Mouse (Mus musculus): ENCODE measurements around the gene Cd3g.
A peak's percentile ranks its signal among the peaks of the same experiment; 100 is the strongest.

The Cd3g gene

GRCm38 (mm10) chr9:44980242-44980641 lies at the start of gene Cd3g:
Gene Cd3g, minus strand, starts transcription at chr9:44980431.
- DNase-seq (ENCODE audit: low spot score in 2 of 2): peak in 1 of 2 experiments; percentile 54

GRCm38 (mm10) chr9:45027376-45027775 lies 47.1 kb upstream of the Cd3g start:
- DNase-seq (ENCODE audit: low spot score in 2 of 2): no peak

DNA sequence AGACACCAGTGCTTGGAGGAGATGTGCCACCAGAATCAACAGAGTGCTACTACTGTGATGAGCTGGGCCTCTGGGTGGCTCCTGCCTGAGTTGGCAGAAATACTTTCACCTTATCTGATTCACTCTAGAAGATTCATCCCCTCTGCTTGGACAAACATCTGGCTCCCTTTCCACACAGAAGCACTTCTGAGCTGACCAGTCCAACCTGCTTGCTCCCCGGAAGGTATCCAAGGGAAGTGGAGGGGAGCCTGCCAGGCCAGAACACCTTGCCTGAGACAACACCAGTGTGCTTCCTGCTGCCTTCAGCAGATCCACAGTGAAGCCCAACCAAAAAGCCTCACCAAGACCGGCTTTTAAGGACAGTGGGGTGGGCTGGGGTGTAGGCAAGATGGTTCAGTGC lies 44.0 kb upstream of the Cd3g start:
- no peak for DNase-seq (ENCODE audit: low spot score in 2 of 2)

- no peak for DNase-seq (ENCODE audit: low spot score in 2 of 2)
Measured at GRCm38 (mm10) chr9:45023638-45024037, 43.4 kb upstream of the Cd3g start.

DNA sequence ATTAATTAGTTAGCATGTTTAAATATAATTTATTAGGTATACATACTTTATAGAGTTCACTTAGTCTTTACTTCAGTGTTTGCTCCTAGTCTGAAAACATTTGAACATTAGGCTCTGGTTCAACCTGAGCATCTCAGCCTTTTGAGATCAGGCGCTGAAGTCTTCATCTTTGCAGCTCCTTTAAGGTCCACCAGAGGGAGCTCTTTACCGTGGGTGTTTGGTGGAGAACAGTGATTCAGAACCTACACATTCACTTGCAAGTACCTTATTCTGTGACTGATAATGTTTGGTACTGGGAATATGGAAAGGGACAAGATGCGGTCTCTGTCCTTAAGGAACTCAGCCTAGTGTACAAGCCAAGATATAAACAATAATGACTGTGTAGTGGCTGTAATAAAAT lies 42.6 kb upstream of the Cd3g start:
- DNase-seq (ENCODE audit: low spot score in 2 of 2): peak in 1 of 2 experiments; percentile 65

- DNase-seq (ENCODE audit: low spot score in 2 of 2): no peak
Measured at GRCm38 (mm10) chr9:45018031-45018430, 37.8 kb upstream of the Cd3g start.

- DNase-seq (ENCODE audit: low spot score in 2 of 2): no peak
Measured at GRCm38 (mm10) chr9:45015841-45016240, 35.6 kb upstream of the Cd3g start.

- DNase-seq (ENCODE audit: low spot score in 2 of 2): no peak
Measured at GRCm38 (mm10) chr9:45014879-45015278, 34.6 kb upstream of the Cd3g start.

GRCm38 (mm10) chr9:45011291-45011690 lies 31.1 kb upstream of the Cd3g start:
- DNase-seq (ENCODE audit: low spot score in 2 of 2): no peak

- DNase-seq (ENCODE audit: low spot score in 2 of 2): peak in 1 of 2 experiments; percentile 42
Measured at GRCm38 (mm10) chr9:45010461-45010860, 30.2 kb upstream of the Cd3g start.

DNA sequence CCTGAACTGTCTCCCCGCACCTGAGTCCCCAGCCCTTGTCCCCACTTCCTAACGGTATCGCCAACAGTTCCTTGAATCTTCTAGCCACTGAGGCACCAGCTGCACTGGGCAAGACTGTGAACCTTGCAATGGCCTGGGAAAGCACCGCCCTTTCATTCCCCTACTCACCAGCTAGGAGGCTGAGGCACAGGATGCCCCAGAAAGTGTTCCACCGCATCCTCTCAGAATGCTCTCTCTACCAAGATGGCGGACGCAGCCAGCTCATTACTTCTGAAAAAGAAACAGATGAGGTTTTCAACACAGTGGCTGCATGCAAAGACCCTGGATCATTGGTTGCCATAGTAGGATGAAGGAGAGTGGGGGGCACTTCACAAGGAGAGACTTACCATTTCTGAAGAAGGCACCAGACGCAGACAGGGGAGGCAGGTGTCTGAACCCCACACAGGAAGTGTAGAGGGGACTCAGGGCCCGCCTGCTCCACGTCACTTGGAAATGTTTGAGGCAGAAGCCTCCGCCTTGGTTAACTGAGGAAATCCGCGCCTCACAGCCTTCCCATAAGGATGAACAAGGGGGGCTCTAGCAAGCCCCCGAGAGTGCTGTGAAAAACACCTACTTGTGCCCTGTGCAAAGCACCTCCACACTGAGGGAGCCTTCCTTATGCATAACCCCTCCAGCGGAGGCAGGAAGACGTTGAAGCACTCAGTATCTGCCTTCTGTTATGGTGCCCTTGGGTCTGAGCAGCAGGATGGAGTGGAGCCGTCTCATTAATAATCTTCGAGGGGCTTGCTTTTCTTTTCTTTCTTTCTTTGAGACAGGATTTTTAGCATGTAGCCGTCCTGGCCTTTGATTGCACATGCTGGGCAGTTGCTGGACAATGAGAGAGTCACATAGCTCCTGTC lies 29.2 kb upstream of the Cd3g start, which contains the start of gene Cd3e:
Cd3e (minus strand) TSS at position 448 of the 899 bp plus-strand sequence.
- no peak for DNase-seq (ENCODE audit: low spot score in 2 of 2)

GRCm38 (mm10) chr9:45008342-45008741 lies 28.1 kb upstream of the Cd3g start:
- no peak for DNase-seq (ENCODE audit: low spot score in 2 of 2)

- no peak for DNase-seq (ENCODE audit: low spot score in 2 of 2)
Measured at GRCm38 (mm10) chr9:45007404-45007803, 27.2 kb upstream of the Cd3g start.

DNA sequence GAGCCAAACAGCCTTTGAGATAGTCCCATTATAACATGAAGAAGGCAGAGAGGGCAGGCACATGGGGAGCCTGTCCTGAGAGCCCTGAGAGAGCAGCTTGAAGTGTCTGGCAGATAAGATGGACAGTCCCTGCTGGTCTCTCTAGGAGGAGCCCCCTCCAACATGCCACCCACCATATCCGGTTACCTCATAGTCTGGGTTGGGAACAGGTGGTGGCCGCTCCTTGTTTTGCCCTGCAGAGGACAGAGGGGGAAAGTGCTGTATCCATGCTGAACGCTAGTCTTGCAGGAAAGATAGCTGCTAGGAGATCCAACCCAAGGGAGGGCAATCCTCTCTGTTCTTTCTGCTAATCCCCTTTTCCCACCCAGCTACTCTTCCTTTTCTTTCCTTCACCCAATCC lies 20.0 kb upstream of the Cd3g start:
- no peak for DNase-seq (ENCODE audit: low spot score in 2 of 2)

DNA sequence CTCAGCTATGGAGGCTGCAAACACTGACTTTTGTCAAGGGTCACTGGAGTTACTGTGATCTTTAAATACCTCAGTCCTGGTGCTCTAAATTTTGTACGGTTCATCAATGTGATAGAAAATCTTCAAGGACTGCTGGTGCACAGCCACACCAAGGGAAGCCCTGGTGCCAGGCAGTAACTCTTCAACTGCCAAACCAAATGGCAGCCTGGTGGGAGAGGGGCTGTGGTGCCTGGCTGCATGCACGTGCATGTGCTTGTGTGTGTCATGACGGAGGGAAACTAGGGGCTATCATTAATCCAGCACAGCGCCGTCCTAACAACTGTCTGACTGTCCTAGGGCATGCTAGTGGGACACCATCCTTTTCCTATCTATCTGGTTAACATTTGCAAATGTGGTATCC lies 19.5 kb upstream of the Cd3g start:
- no peak for DNase-seq (ENCODE audit: low spot score in 2 of 2)

DNA sequence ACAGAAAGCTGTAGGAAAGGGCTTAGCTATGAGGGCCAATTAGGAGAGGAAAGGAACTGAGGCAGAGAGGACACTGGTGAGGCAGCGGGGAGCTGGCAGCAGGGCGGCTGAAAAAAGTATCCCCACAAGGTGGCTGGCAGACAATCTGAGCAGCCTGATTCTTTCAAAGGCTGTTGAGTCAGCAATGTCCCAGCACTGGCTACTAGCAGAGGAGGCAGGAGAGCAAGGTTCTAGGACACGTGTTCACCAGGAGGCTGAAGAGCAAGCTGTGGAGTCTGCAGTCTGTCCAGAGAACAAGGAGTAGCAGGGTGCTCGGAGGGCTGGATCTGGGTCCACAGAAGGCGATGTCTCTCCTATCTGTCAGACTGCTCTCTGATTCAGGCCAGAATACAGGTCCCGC lies 18.9 kb upstream of the Cd3g start:
- no peak for DNase-seq (ENCODE audit: low spot score in 2 of 2)

DNA sequence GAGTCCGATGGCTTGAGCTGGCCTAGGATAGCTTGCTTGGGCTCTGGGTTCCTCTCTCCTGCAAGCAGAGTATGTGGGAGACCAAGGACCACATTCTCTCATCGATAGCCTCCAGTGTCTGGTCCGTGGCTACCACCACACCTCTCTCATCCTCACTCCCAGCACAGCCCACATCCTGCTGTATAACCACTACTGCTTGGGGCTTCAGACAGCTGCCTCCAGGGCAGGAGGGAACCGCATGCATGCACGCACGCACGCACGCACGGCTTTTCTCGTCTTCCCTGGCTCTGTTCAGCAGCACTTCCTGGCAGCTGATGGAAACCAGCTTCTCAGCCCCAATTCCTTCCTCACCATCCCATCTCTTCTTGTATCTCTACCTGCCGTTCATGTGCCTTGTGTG lies 17.9 kb upstream of the Cd3g start:
- no peak for DNase-seq (ENCODE audit: low spot score in 2 of 2)

- DNase-seq (ENCODE audit: low spot score in 2 of 2): no peak
Measured at GRCm38 (mm10) chr9:44996590-44996989, 16.4 kb upstream of the Cd3g start.

GRCm38 (mm10) chr9:44994962-44995361 lies 14.7 kb upstream of the Cd3g start:
- DNase-seq (ENCODE audit: low spot score in 2 of 2): no peak

GRCm38 (mm10) chr9:44993268-44993667 lies 13.0 kb upstream of the Cd3g start:
- DNase-seq (ENCODE audit: low spot score in 2 of 2): no peak

DNA sequence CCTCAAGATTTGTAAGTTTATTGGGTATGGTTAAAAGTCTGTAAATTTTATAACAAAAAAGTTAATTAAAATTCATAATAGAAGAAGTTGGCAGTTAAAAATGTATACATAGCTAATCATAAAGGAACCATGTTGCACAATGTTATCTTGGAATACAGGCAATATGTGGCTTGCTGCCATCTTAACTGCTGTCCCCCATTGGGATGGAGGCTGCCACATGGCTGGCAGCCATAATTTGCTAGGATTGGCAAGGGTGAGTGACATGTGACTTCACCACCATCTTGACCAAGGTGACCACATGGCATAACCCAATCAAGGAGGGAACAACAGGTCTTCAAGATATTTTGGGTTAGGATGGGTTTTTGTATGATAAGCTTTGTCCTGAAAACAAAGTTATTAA lies 12.0 kb upstream of the Cd3g start:
- no peak for DNase-seq (ENCODE audit: low spot score in 2 of 2)

GRCm38 (mm10) chr9:44991821-44992220 lies 11.6 kb upstream of the Cd3g start:
- DNase-seq (ENCODE audit: low spot score in 2 of 2): no peak

DNA sequence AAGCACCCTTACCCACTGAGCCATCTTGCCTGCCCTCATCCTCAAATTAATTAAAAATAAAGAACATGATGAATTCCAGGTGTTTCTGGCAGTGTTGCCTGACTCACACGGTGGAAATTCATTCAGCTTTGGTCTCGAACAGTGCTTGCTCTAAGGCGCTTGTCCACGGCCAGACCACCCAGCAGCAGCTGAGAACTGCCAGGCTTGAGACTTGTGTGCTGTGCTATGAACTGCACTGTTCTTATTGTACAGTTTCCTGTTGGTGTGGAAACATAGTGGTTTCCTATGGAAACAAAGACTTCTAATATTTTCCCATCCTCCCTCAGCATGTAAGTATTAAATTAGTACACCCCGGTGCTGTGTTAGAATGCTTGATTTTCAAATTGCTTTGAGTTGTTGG lies 6.7 kb upstream of the Cd3g start:
- no peak for DNase-seq (ENCODE audit: low spot score in 2 of 2)

All from spleen, postnatal 10 days (tissue).